24 mouse cellular contexts compared by ENCODE assay signal in the genomic region with DNA sequence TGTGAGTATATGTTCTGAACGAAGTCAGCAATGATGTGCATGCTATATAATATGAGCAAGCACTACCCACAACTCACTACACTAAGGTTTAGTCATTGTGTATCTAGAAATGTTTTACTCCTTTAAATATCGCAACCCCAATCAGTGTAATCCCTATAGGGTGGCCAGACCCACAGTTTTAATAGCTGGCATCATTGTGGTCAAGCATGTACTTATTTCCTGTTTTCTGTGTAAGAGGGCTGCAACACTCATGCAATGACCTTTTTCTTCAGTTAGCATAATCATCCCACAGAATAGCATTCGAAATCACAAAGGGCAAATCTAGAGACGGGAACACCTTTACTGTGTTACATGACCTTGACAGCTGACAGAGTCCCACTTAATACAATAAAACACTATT.
"Had no signal": no experiment of that assay in that cellular context is flagged by ENCODE, and none has a peak within 500 bp of the region (broad histone marks: within the 10 kb centered on the region; RNA-seq: fewer than 3 reads in every experiment).

No protein-coding gene starts in this region.

- H3K27me3 ChIP-seq: heart, embryonic 12.5 days; intestine, embryonic 15.5 days; limb, embryonic 12.5 days had no signal

- H3K27ac ChIP-seq: heart, embryonic 10.5 days; hindbrain, embryonic 10.5 days; hindbrain, embryonic 12.5 days; hindbrain, embryonic 14.5 days; intestine, embryonic 15.5 days; layer of hippocampus, adult 2 months; left cerebral cortex, adult 2 months; limb, embryonic 12.5 days had no signal

- H3K9ac ChIP-seq: heart, embryonic 12.5 days; hindbrain, embryonic 12.5 days; hindbrain, embryonic 14.5 days; intestine, embryonic 15.5 days; limb, embryonic 12.5 days had no signal

- H3K9me3 ChIP-seq: heart, embryonic 10.5 days; heart, embryonic 12.5 days; hindbrain, embryonic 10.5 days; hindbrain, embryonic 12.5 days; intestine, embryonic 15.5 days; limb, embryonic 12.5 days had no signal

- ATAC-seq: hindbrain, embryonic 16.5 days; inflammation-experienced regulatory T-cells, adult 6 months; intestine, embryonic 15.5 days; intestine, postnatal 0 days had no signal

- H3K4me3 ChIP-seq: heart, embryonic 10.5 days; heart, embryonic 12.5 days; hindbrain, embryonic 10.5 days; hindbrain, embryonic 12.5 days; intestine, embryonic 15.5 days; layer of hippocampus, adult 2 months; left cerebral cortex, adult 2 months; limb, embryonic 12.5 days had no signal

- DNase-seq: gastrocnemius, postnatal 14 days; gastrocnemius, postnatal 36 days; heart, adult 18-20 months; heart, postnatal 10 days; heart, postnatal 4 days; kidney, adult 18-20 months; kidney, adult 8-10 months; kidney, postnatal 10 days; kidney, postnatal 25 days; kidney, postnatal 4 days; liver had no signal

- H3K4me1 ChIP-seq: heart, embryonic 10.5 days; heart, embryonic 12.5 days; hindbrain, embryonic 10.5 days; hindbrain, embryonic 12.5 days; intestine, embryonic 15.5 days; limb, embryonic 12.5 days had no signal

- H3K4me2 ChIP-seq: heart, embryonic 12.5 days; hindbrain, embryonic 12.5 days; hindbrain, embryonic 14.5 days; intestine, embryonic 15.5 days; limb, embryonic 12.5 days; liver, embryonic 11.5 days had no signal

- H3K36me3 ChIP-seq: heart, embryonic 10.5 days; heart, embryonic 12.5 days; hindbrain, embryonic 10.5 days; hindbrain, embryonic 12.5 days; intestine, embryonic 15.5 days; limb, embryonic 12.5 days had no signal
